Mouse (Mus musculus): ENCODE measurements around the gene Vmn2r1. TPM values are rescaled to one million over a fixed set of nuclear protein-coding genes. Genes with fewer than 3 reads are reported as not detected.

Vmn2r1 gene
- polyA plus RNA-seq, 1 experiment from 2014 or later, result 0.04 TPM

DNA sequence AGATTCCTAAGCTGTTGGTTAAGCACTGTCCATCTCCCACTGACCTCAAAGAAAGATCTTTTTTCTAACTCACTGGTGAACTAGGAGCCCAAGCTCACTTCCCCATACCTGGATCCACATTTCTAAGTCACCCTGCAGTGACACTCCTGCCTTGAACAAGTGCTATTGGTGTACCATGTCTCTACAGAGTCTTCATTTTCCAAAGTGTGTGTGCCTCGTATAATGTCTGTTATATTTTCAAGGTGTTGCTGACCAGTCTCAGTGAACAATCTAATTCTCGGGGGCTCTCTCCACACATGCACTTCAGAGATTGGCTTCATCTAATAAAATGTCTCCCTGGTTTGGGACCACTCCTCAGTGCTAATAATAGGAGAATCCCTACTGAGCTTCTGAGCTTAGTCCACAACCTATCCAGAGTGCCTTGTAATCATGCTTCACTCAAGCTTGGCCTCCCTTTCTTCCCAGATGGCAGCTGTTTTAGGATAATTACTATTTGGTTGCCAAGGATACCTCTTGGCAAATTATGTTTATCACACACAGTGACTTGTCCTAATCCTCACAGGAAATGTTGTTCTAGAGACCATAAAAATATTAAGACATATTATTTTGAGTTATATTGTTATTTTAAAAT is 60.6 kb downstream of the Vmn2r1 start, which contains the start of gene Vmn2r2:
Gene Vmn2r2, minus strand, starts transcription at position 51 of the 631 bp plus-strand sequence.
- Histone ChIP-seq H3K27ac (ENCODE audit: low read length) (no peak within 1 kb of the TSS), H3K4me2 (replicated peaks; ENCODE audit: low read depth, low read length) (no peak within 1 kb of the TSS), H3K9me3 (ENCODE audit: low read length) (no peaks in the 10 kb centered on the region), H3K9ac (replicated peaks; ENCODE audit: low read depth) (no peak within 1 kb of the TSS), H3K4me1 (ENCODE audit: insufficient read depth, low read depth, low read length) (no peaks in the 10 kb centered on the region), H3K36me3 (ENCODE audit: insufficient read depth, low read length) (no peaks in the 10 kb centered on the region), H3K4me3 (ENCODE audit: low read depth, low read length) (no peak within 1 kb of the TSS), H3K27me3 (replicated peaks; ENCODE audit: insufficient read depth, low read length) (no peaks in the 10 kb centered on the region)
- no peak for ATAC-seq
- DNase-seq (ENCODE audit: low spot score), result no peak
- 77% methylated on average over 2 of the region's 2 CpGs for whole genome bisulfite sequencing
- TF ChIP-seq EP300 (IDR thresholded peaks at IDR 0.05), result no peak
- TF ChIP-seq CTCF (IDR thresholded peaks at IDR 0.05), result no peak

Other genes with a start within 250 kb of the Vmn2r1 start
- 1.00 and 1.5 TPM in 2 replicates for gene Plch1, start 182.1 kb upstream of the Vmn2r1 start, polyA plus RNA-seq (2015; fragmentation: Nextera tagmentation; extraction: Ambion mirVana)
- gene E130311K13Rik, start 152.1 kb upstream of the Vmn2r1 start, polyA plus RNA-seq (2015; fragmentation: Nextera tagmentation; extraction: Ambion mirVana), result 6.4 and 6.6 TPM in 2 replicates
- 16.2 and 16.5 TPM in 2 replicates for gene Slc33a1, start 116.8 kb upstream of the Vmn2r1 start, polyA plus RNA-seq (2015; fragmentation: Nextera tagmentation; extraction: Ambion mirVana)
- 14.1 and 14.2 TPM in 2 replicates for gene Gmps, start 105.4 kb upstream of the Vmn2r1 start, polyA plus RNA-seq (2015; fragmentation: Nextera tagmentation; extraction: Ambion mirVana)
- gene Vmn2r2, start 60.4 kb downstream of the Vmn2r1 start, polyA plus RNA-seq (2015; fragmentation: Nextera tagmentation; extraction: Ambion mirVana), result not detected in 2 replicates
- not detected in 2 replicates for gene Vmn2r3, start 208.2 kb downstream of the Vmn2r1 start, polyA plus RNA-seq (2015; fragmentation: Nextera tagmentation; extraction: Ambion mirVana)